Mouse (Mus musculus): ENCODE data around the gene Mfn1. TPM values are rescaled to one million over a fixed set of nuclear protein-coding genes. Genes with fewer than 3 reads are reported as not detected.

Gene Mfn1
- 22.1 and 33.7 TPM in 2 replicates for polyA plus RNA-seq (2016; fragmentation: Nextera tagmentation; extraction: Ambion mirVana)

DNA sequence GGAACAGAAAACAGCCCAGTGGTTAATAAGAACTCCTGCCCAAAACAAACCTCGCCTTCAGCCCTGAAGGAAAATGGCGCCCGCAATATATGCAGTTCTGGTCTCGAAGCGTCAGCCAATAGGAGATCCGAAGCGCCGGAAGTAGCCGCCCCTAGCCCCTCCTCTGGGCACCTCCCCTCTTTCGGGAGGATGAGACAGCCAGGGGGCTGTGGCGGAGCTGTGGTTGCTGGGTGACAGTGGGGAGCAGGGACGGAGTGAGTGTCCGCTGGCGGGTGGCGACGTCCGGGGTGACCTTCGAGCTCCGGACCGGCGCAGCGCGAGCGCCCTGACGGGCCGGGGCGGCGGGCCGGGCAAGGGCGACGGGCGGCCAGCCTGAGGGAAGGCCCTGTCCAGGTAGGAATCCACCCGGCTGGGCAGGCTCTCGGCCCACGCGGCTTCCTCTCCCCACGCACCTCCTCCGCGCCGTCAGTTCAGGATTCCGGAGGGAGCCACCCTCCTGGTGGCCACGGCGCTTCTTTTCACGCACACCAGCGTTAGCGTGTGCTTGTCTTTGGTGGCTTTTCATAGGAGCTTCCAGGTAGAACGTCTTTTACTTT is at the start of gene Mfn1:
Gene Mfn1 (plus strand): TSS at position 163 of the 596 bp plus-strand sequence.
- Histone ChIP-seq H3K27me3 (ENCODE audit: low read depth, poor library complexity, severe bottlenecking) (no peaks in the 10 kb centered on the region), H3K36me3 (peaks cover 28% of the 10 kb centered on the region), H3K4me3 (peak within 1 kb of the TSS; percentile 94), H3K9me3 (replicated peaks) (peaks cover 11% of the 10 kb centered on the region; the same call in 1 of the 2 replicates), H3K4me1 (peaks cover 10% of the 10 kb centered on the region), H3K27ac (replicated peaks) (peak within 1 kb of the TSS; percentile 86)
- WGBS: under 1% methylated on average over 47 of the region's 47 CpGs
- peak; percentile 94 for DNase-seq (ENCODE audit: low spot score)

DNA sequence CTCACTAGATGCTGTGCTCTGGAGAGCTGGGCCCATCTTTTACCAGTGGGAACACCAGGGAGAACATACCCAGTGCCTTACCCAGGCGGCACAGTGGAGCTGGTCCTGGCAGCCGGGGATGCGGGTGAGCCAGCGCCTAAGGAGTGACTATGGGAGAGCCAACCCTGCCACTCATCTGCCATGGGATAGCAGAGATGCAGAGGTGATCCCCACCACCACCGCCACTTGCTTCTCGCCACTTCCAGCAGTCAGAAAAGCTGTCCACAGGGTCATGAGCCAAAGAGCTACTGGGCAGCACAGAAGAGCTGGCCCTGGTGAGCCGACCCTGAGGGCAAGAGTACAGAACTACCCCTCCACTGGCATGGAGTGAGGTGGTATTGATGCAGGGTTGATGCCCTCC is 49.3 kb upstream of the Mfn1 start:
- H3K27me3 ChIP-seq (ENCODE audit: low read depth, poor library complexity, severe bottlenecking): no peaks in the 10 kb centered on the region
- H3K27ac ChIP-seq (replicated peaks): no peak overlapping the region
- no peaks in the 10 kb centered on the region for H3K9me3 ChIP-seq (replicated peaks)
- H3K36me3 ChIP-seq: no peaks in the 10 kb centered on the region
- H3K4me3 ChIP-seq: no peak overlapping the region
- no peaks in the 10 kb centered on the region for H3K4me1 ChIP-seq
- 91% methylated on average over 7 of the region's 7 CpGs for WGBS
- DNase-seq (ENCODE audit: low spot score): no peak

DNA sequence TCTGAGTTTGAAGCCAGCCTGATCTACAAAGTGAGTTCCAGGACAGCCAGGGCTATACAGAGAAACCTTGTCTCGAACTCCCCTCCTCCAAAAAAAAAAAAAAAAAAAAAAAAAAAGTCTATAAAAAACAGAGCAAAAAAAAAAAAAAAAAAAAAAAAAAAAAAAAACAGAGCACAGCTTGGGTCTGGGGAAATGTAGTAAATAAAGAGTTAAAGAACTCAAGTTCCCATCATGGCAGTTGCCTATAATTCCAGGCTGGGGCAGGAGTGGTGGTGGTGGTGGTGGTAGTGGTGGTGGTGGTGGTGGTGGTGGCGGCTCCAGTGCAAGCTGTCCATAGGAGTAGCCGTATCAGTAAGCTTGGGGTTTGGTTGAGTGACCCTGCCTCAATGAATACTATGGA is 46.2 kb upstream of the Mfn1 start:
- Histone ChIP-seq H3K27me3 (ENCODE audit: low read depth, poor library complexity, severe bottlenecking) (no peaks in the 10 kb centered on the region), H3K27ac (replicated peaks) (no peak overlapping the region), H3K36me3 (no peaks in the 10 kb centered on the region), H3K4me1 (no peaks in the 10 kb centered on the region), H3K9me3 (replicated peaks) (no peaks in the 10 kb centered on the region), H3K4me3 (no peak overlapping the region)
- DNase-seq (ENCODE audit: low spot score): no peak
- WGBS: 86% methylated on average over 3 of the region's 3 CpGs

DNA sequence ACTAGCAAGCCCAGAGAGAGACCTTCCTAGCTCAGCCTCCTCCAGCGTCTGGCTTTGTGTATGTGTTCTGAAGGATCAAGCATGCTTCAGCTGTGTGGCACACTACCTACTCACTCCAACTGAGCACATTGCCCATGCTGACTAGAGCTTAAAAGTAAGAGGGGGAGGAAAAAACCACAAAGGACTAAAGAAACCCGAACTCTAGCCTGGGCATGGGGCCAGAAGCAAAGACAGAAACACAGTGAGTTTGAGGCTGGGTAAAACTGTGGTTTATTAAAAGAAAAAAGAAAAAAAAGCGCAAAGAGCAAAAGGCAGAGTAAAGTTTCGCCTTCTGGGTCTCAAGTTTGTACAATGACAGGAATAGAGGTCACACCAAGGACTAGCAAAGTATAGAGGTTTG is 42.7 kb upstream of the Mfn1 start:
- WGBS: 91% methylated on average over 4 of the region's 4 CpGs
- H3K4me3 ChIP-seq: no peak overlapping the region

DNA sequence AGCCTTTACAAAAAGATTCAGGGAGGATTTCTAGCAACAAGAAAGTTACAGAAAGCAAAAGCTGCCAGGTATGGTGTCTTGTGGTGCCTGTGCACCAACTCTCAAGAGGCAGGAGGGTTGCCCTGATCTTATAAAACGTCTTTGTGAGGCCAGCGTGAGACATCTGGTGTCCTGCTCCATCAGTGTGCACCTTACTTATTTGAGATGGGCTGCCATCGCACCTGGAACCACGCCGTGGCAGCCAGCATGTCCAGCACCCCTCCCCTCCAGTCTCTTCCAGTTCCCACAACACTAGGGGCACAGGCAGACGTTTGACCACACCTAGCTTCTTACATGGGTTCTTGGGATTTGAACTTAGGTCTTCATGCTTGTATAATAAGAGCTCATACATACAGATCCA is 41.1 kb upstream of the Mfn1 start:
- H3K4me3 ChIP-seq: no peak overlapping the region
- H3K27ac ChIP-seq (replicated peaks): no peak overlapping the region
- 88% methylated on average over 6 of the region's 6 CpGs for WGBS
- no peaks in the 10 kb centered on the region for H3K9me3 ChIP-seq (replicated peaks)
- no peaks in the 10 kb centered on the region for H3K27me3 ChIP-seq (ENCODE audit: low read depth, poor library complexity, severe bottlenecking)
- no peaks in the 10 kb centered on the region for H3K36me3 ChIP-seq
- H3K4me1 ChIP-seq: no peaks in the 10 kb centered on the region
- no peak for DNase-seq (ENCODE audit: low spot score)

More for the DNA sequence above, 42.7 kb upstream of the Mfn1 start:
- H3K27me3 ChIP-seq (ENCODE audit: low read depth, poor library complexity, severe bottlenecking): no peaks in the 10 kb centered on the region
- no peak for DNase-seq (ENCODE audit: low spot score)
- no peaks in the 10 kb centered on the region for H3K9me3 ChIP-seq (replicated peaks)
- H3K27ac ChIP-seq (replicated peaks): no peak overlapping the region
- no peaks in the 10 kb centered on the region for H3K4me1 ChIP-seq
- H3K36me3 ChIP-seq: no peaks in the 10 kb centered on the region

DNA sequence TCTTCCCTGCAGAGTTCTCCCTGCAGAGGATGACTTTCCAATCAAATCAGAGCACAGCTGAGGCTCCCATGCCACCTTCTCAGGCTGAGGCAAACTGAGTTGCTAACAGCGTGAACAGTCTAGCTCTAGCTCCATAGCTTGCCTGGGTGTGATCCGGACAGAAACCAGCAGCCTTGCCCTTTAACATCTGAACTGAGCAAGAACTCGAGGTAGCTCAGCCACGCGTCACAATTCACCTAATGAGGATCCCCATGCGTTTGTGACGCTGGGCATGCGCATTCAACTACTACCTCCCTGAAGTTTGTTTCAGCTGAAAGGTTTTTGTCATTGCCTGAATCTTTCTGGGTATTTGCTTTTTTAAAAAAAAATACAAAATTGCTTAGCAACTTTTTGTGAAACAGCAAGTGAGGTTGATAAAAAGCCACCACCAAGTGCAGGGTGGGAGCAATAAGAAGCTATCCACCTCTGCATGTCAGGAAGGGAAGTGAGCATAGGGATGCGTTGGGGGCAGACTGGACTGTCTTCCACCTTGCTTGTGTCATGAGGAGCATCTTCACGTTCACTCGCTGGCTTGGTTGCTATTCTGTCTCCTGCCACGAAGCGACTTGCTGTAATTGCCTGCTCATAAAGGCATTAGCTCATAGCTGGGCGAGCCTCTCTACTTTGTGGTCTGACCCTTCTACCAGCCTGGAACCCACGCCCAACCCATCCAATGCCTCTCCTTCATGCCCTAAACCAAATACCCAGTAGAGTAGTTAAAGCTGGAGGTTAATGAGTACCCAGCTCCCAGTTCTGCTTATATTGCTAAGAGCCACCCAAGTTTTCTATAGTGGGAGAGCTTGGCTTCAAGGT is 39.0 kb upstream of the Mfn1 start:
- Histone ChIP-seq H3K4me1 (peaks cover 9% of the 10 kb centered on the region), H3K27ac (replicated peaks) (no peak overlapping the region), H3K36me3 (no peaks in the 10 kb centered on the region), H3K27me3 (ENCODE audit: low read depth, poor library complexity, severe bottlenecking) (no peaks in the 10 kb centered on the region), H3K9me3 (replicated peaks) (no peaks in the 10 kb centered on the region), H3K4me3 (no peak overlapping the region)
- WGBS: 87% methylated on average over 15 of the region's 15 CpGs
- DNase-seq (ENCODE audit: low spot score): no peak

DNA sequence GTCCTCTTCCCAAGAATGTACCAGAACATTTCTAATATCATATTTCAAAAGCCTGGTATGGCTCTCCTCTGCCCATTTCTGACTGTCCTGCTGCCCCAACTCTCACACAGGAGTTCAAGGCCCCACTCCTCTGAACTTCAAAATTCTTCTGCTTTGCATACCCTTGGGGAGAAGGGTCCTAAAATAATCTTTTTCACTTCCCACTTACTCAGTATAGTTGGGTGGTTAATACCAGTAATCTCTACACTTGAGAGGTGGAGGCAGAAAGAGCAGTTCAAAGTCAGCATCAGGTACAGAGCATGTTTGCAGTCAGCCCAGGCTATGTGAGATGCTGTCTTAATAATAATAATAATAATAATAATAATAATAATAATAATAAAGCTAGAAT is 38.3 kb upstream of the Mfn1 start:
- no peak for DNase-seq (ENCODE audit: low spot score)

DNA sequence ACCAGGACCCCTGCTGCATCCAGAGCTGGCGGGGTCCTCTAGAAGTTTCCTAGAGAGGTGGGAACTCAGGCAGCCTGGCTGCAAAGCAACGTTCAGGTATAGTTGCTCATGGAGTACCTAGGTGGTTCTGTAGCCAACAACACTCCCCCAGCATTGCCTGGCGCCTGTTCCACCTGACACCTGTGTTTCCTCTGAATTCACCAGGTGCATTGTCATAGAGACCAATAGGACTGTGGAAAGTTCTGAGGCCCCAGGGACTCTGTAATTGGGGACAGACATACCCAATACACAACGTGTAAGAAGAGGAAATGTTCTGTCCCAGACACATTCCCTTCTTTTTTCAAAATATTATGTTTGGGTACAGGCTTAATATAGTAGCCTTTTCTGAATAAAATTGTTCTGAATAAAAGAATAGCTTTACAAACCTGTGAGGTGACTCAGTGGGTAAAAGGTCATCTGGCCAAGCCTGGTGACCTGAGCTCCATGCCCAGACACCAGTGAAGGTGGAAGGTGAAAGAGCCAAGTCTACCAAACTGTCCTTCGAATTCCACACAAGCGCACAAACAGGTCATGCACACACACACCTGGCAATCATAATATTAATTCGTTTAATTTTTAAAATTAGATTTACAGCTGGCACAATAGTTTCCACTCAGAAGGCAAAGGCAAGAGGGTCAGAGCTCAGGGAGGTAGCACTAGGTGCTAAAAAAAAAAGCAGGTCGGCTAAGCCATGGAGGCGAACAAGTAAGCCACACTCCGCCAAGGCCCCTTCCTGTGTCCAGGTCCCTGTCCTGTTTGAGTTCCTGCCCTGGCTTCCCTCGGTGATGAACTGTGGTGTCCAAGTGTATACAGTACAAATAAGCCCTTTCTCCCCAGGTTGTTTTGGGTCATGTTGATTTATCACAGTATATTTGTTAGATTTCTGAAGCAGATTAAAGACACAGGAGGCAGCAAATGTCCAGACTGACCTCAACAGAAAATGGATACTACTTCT is 36.9 kb upstream of the Mfn1 start, which contains the start of gene Kcnmb3:
Gene Kcnmb3 (minus strand): TSS at position 135 of the 994 bp plus-strand sequence.
- H3K27ac ChIP-seq (replicated peaks): no peak within 1 kb of the TSS
- no peak for DNase-seq (ENCODE audit: low spot score)
- H3K4me1 ChIP-seq: peaks cover 25% of the 10 kb centered on the region
- H3K9me3 ChIP-seq (replicated peaks): no peaks in the 10 kb centered on the region
- H3K36me3 ChIP-seq: no peaks in the 10 kb centered on the region
- H3K4me3 ChIP-seq: no peak within 1 kb of the TSS
- 78% methylated on average over 11 of the region's 11 CpGs for WGBS
- H3K27me3 ChIP-seq (ENCODE audit: low read depth, poor library complexity, severe bottlenecking): no peaks in the 10 kb centered on the region

More for the DNA sequence above, 38.3 kb upstream of the Mfn1 start:
- Histone ChIP-seq H3K27ac (replicated peaks) (no peak overlapping the region), H3K27me3 (ENCODE audit: low read depth, poor library complexity, severe bottlenecking) (no peaks in the 10 kb centered on the region), H3K9me3 (replicated peaks) (no peaks in the 10 kb centered on the region), H3K4me1 (peaks cover 15% of the 10 kb centered on the region), H3K36me3 (no peaks in the 10 kb centered on the region), H3K4me3 (no peak overlapping the region)

DNA sequence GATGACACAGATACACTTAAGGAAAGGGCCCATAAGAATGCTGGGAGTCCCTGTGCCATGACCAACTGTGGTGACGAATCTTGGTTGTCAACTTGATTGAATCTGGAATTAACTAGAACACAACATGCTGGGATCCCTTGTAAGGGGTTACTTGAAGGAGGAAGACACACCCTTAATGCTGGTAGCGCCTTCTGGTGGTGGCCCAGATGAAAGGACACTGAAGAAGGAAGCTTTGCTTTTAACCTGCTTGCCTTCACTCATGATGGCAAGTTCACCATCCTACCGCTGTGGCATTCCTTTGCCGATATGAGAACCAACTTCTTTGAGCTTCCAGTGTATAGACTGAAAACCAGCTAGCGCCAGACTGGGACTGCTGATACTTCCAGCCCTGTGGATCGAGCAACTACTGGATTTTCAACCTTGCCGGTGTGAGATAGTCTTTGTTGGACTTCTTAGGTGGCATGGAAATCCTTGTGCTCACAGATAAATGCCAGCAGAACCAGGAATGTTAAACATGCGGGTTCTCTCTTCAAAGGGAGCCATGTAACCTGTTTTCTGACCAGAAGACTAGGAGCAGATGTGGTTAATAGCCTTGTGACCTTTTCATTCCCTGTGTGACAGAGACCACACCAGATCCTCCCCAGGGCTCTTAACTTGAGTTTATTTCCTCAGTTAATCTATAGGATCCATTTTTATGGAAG is 34.7 kb upstream of the Mfn1 start:
- Histone ChIP-seq H3K4me1 (peaks cover 25% of the 10 kb centered on the region), H3K36me3 (no peaks in the 10 kb centered on the region), H3K4me3 (no peak overlapping the region), H3K9me3 (replicated peaks) (no peaks in the 10 kb centered on the region), H3K27ac (replicated peaks) (no peak overlapping the region), H3K27me3 (ENCODE audit: low read depth, poor library complexity, severe bottlenecking) (no peaks in the 10 kb centered on the region)
- WGBS: 84% methylated on average over 8 of the region's 8 CpGs
- DNase-seq (ENCODE audit: low spot score): no peak

DNA sequence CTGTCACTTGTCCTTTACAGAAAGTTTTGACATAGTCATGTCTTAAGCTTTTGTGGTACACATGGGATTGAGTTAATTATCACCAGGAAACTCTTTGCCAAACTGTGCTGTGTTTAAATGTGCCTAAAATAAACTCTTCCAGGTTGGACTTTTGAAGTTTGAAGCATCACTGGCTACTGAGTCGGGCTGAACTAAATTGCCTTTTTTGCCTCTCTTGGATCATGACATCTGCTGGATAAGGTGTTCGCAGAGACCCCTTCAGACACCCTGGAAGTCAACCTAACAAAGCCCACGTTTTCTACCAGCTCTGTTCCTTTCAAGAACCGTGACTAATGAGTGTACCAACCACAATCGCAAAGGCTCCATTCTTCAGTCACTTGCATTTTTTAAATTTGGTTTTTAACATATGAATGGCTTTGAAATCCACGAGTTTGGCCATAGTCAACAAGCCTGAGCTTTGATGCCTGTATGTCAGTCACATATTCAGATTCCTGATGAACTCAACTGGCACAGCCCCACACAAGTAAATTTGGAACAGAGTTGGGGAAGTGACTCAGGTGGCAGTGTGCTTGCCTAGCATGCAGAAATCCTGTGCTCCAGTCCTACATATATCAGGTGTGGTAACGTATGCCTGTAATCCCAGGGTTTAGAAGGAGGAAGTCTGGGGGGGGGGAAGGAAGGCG is 34.0 kb upstream of the Mfn1 start:
- no peak for DNase-seq (ENCODE audit: low spot score)
- no peaks in the 10 kb centered on the region for H3K27me3 ChIP-seq (ENCODE audit: low read depth, poor library complexity, severe bottlenecking)
- peaks cover 25% of the 10 kb centered on the region for H3K4me1 ChIP-seq
- H3K27ac ChIP-seq (replicated peaks): peak overlapping the region; percentile 76
- no peaks in the 10 kb centered on the region for H3K9me3 ChIP-seq (replicated peaks)
- H3K36me3 ChIP-seq: no peaks in the 10 kb centered on the region
- no peak overlapping the region for H3K4me3 ChIP-seq
- WGBS: 54% methylated on average over 8 of the region's 8 CpGs

DNA sequence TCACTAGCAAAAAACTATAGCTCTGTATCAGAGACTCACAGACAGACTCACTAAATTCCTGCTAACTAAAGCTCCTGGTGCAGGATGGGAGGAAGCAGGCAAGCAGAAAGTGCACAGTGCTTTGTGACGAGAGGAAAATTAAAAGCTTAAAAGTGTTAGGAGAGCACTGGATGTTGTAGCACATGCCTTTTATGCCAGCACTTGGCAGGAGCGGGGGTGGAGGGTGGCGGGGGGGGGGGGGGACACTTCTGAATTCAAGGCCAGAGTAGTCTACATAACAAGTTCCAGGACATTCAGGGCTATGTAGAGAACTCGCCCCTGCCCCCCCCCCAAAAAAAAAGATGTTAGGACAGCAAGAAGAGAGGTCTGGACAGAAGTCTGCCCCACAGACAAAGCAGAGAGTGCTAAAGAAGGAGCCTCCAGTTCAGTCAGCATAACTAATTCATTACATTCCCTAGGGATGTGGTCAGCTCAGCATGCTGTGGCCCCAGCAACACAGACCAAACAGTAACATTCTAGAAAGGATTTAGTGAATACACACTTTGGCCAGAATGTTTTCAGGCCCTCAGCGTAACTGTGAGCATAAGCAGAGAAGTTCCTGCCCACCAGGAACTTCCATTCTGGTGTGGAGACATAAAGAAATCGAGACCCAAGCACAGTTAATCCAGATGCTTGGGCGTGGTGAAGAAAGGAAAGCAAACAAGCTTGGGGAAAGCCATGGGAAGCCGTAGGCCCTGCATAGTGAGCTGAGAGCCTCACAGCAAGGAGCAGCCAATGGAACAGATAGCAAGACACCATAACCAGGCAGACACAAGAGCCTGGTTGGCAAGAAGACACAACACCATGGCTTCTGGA is 33.2 kb upstream of the Mfn1 start:
- no peak overlapping the region for H3K4me3 ChIP-seq
- H3K27me3 ChIP-seq (ENCODE audit: low read depth, poor library complexity, severe bottlenecking): no peaks in the 10 kb centered on the region
- H3K9me3 ChIP-seq (replicated peaks): no peaks in the 10 kb centered on the region
- WGBS: 44% methylated on average over 8 of the region's 8 CpGs
- peaks cover 25% of the 10 kb centered on the region for H3K4me1 ChIP-seq
- DNase-seq (ENCODE audit: low spot score): peak; percentile 38
- H3K36me3 ChIP-seq: no peaks in the 10 kb centered on the region
- H3K27ac ChIP-seq (replicated peaks): peak overlapping the region; percentile 76

Data from midbrain, embryonic 10.5 days (tissue).